Mouse (Mus musculus): ENCODE measurements around the gene H2-Aa. TPM values are rescaled to one million over a fixed set of nuclear protein-coding genes. Genes with fewer than 3 reads are reported as not detected.
A peak's percentile ranks its signal among the peaks of the same experiment; 100 is the strongest.

H2-Aa gene
- polyA plus RNA-seq, 1 experiment from 2014 or later: 35.8 TPM

DNA sequence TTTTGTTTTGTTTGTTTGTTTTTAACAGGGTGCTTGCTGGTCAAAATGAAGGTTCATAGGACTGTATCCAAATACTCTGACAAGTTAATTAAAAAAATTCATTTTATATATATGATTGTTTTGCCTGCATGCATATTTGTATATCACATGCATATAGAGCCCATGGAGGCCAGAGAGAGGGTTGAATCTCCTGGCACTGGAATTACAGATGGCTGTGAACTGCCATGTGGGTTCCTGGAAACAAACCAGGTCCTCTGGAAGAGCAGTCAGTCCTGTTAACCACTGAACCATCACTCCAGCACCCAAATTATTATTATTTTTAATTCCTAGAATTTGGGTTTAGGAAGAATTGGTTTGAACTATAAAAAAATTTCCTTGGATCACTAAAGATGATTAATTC is 7.7 kb upstream of the H2-Aa start:
- Histone ChIP-seq H3K36me3 (ENCODE audit: control insufficient read depth, insufficient read depth) (no peaks in the 10 kb centered on the region), H3K9me3 (ENCODE audit: control insufficient read depth) (no peaks in the 10 kb centered on the region), H3K4me2 (replicated peaks; ENCODE audit: low read depth) (no peak overlapping the region), H3K27ac (ENCODE audit: low read depth, low read length) (no peak overlapping the region), H3K9ac (ENCODE audit: low read depth, low read length) (no peak overlapping the region), H3K4me1 (replicated peaks; ENCODE audit: control insufficient read depth, insufficient read depth, low read length) (no peaks in the 10 kb centered on the region), H3K27me3 (replicated peaks; ENCODE audit: control insufficient read depth, insufficient read depth, low read length) (no peaks in the 10 kb centered on the region), H3K4me3 (ENCODE audit: low read depth, low read length) (no peak overlapping the region)
- ATAC-seq: no peak
- TF ChIP-seq CTCF (IDR thresholded peaks at IDR 0.05; ENCODE audit: low read depth): no peak

DNA sequence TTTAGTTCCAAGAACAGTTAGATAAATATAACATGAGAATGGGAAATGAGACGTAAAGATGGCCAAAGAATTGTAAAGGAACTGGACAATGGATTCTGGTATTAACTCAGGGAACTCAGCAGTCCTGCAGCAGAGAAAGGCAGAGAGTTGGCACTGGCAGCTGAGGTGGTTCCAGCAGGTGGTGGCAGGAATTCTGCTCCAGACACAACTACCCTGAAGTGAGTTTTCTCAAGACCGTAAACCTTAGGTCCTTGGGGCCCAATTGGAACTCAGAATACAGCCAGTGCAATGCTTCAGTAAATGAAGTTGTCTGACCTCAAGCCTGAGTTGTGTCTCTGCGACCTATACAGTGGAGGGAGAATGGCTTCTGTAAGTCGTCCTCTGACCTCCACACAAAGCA is 6.6 kb upstream of the H2-Aa start:
- Histone ChIP-seq H3K36me3 (ENCODE audit: control insufficient read depth, insufficient read depth) (no peaks in the 10 kb centered on the region), H3K9ac (ENCODE audit: low read depth, low read length) (no peak overlapping the region), H3K27ac (ENCODE audit: low read depth, low read length) (no peak overlapping the region), H3K4me1 (replicated peaks; ENCODE audit: control insufficient read depth, insufficient read depth, low read length) (no peaks in the 10 kb centered on the region), H3K9me3 (ENCODE audit: control insufficient read depth) (no peaks in the 10 kb centered on the region), H3K4me2 (replicated peaks; ENCODE audit: low read depth) (no peak overlapping the region), H3K4me3 (ENCODE audit: low read depth, low read length) (no peak overlapping the region), H3K27me3 (replicated peaks; ENCODE audit: control insufficient read depth, insufficient read depth, low read length) (no peaks in the 10 kb centered on the region)
- 68% methylated on average over 4 of the region's 4 CpGs for WGBS
- ATAC-seq: no peak
- TF ChIP-seq CTCF (IDR thresholded peaks at IDR 0.05; ENCODE audit: low read depth): no peak

DNA sequence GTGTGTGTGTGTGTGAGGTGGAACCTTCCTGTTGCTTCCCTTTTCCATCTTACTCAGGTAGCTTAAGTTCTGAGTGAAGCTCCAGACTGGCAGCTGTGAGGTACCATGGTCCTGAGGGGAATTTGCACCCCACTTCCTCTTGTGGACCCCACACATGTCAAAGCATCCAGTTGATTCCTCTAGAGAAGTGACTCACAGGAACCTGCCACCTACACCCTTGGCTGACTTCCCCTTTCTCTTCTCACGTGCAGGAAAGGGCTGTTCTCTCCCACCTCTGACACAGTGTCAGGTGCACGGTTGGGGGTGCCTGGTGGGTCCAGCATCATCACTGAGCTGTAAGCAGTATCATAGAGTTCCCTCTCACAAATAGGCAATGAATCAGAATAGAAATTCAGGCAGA is 5.9 kb upstream of the H2-Aa start:
- no peak for ATAC-seq
- no peak overlapping the region for H3K4me3 ChIP-seq (ENCODE audit: low read depth, low read length)
- H3K9me3 ChIP-seq (ENCODE audit: control insufficient read depth): no peaks in the 10 kb centered on the region
- TF ChIP-seq CTCF (IDR thresholded peaks at IDR 0.05; ENCODE audit: low read depth): no peak
- whole genome bisulfite sequencing: 42% methylated on average over 2 of the region's 2 CpGs
- H3K4me1 ChIP-seq (replicated peaks; ENCODE audit: control insufficient read depth, insufficient read depth, low read length): no peaks in the 10 kb centered on the region
- no peaks in the 10 kb centered on the region for H3K36me3 ChIP-seq (ENCODE audit: control insufficient read depth, insufficient read depth)
- H3K4me2 ChIP-seq (replicated peaks; ENCODE audit: low read depth): no peak overlapping the region
- no peaks in the 10 kb centered on the region for H3K27me3 ChIP-seq (replicated peaks; ENCODE audit: control insufficient read depth, insufficient read depth, low read length)
- no peak overlapping the region for H3K27ac ChIP-seq (ENCODE audit: low read depth, low read length)
- H3K9ac ChIP-seq (ENCODE audit: low read depth, low read length): no peak overlapping the region

DNA sequence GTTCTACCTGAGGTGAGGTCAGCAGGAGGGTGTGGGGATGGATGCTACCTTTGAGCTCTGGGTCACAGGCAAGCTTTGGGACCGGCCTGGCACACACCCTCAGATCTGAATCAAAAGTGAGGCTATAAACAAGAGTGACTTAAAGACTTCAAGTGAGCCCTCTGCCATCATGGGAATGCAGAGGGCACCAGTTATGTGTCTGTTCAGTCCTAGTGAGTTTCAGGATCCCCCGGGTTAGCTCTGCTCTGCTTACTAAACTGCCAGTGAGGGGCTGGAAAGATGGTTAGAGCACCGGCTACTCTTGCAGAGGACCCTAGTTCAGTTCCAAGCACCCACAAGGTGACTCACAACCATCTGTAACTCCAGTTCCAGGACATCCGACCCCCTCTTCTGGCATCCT is 4.9 kb upstream of the H2-Aa start:
- no peaks in the 10 kb centered on the region for H3K9me3 ChIP-seq (ENCODE audit: control insufficient read depth)
- TF ChIP-seq CTCF (IDR thresholded peaks at IDR 0.05; ENCODE audit: low read depth): no peak
- no peaks in the 10 kb centered on the region for H3K36me3 ChIP-seq (ENCODE audit: control insufficient read depth, insufficient read depth)
- H3K4me2 ChIP-seq (replicated peaks; ENCODE audit: low read depth): no peak overlapping the region
- H3K4me1 ChIP-seq (replicated peaks; ENCODE audit: control insufficient read depth, insufficient read depth, low read length): no peaks in the 10 kb centered on the region
- no peak overlapping the region for H3K27ac ChIP-seq (ENCODE audit: low read depth, low read length)
- no peaks in the 10 kb centered on the region for H3K27me3 ChIP-seq (replicated peaks; ENCODE audit: control insufficient read depth, insufficient read depth, low read length)
- no peak for ATAC-seq
- H3K4me3 ChIP-seq (ENCODE audit: low read depth, low read length): no peak overlapping the region
- no peak overlapping the region for H3K9ac ChIP-seq (ENCODE audit: low read depth, low read length)
- 83% methylated on average over 4 of the region's 4 CpGs for WGBS

DNA sequence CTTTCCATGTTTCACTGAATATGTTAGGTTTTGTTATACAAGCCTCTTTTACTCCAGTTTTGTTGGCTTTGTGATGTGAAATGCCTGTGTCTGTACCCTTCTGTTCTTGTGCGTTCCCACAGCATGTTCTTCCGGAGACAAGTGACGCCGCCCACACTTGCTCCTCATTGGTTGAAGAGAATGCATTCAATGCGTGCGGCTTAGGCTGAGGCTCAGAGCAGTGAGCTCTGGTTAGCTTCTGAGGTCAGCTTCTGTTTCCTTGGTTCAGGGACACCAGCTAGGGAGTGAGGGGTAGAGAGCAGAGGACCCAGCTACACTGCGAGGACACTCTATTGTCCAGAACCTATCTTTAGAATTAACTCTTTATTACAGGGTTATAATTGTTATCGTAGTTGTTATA is 4.0 kb upstream of the H2-Aa start:
- H3K9me3 ChIP-seq (ENCODE audit: control insufficient read depth): no peaks in the 10 kb centered on the region
- H3K9ac ChIP-seq (ENCODE audit: low read depth, low read length): no peak overlapping the region
- no peak overlapping the region for H3K4me2 ChIP-seq (replicated peaks; ENCODE audit: low read depth)
- WGBS: 18% methylated on average over 8 of the region's 8 CpGs
- no peak for TF ChIP-seq CTCF (IDR thresholded peaks at IDR 0.05; ENCODE audit: low read depth)
- no peaks in the 10 kb centered on the region for H3K27me3 ChIP-seq (replicated peaks; ENCODE audit: control insufficient read depth, insufficient read depth, low read length)
- ATAC-seq: peak; percentile 77
- no peak overlapping the region for H3K27ac ChIP-seq (ENCODE audit: low read depth, low read length)
- no peak overlapping the region for H3K4me3 ChIP-seq (ENCODE audit: low read depth, low read length)
- no peaks in the 10 kb centered on the region for H3K36me3 ChIP-seq (ENCODE audit: control insufficient read depth, insufficient read depth)
- H3K4me1 ChIP-seq (replicated peaks; ENCODE audit: control insufficient read depth, insufficient read depth, low read length): no peaks in the 10 kb centered on the region

DNA sequence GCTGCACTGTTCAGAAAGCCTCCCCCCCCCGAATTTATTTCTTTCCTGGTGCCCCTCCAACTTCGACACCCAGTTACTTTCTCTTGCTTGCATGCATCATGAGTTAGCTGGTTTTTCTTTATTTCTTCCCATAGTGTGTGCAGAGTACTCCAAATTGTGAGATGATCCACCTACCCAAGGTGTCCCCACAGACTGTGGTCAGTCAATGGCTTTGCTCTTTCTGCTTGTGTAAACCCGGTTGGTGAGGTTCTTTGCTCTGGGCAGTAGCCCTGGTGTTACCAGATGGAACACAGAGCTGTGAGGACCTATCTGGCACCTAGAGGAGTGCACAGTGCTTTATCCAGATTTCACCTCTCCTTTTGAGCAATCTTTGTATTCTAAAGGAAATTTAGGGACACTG is 508 bp upstream of the H2-Aa start:
- Histone ChIP-seq H3K9ac (ENCODE audit: low read depth, low read length) (no peak overlapping the region), H3K36me3 (ENCODE audit: control insufficient read depth, insufficient read depth) (no peaks in the 10 kb centered on the region), H3K4me3 (ENCODE audit: low read depth, low read length) (no peak overlapping the region), H3K4me2 (replicated peaks; ENCODE audit: low read depth) (no peak overlapping the region), H3K27ac (ENCODE audit: low read depth, low read length) (no peak overlapping the region), H3K27me3 (replicated peaks; ENCODE audit: control insufficient read depth, insufficient read depth, low read length) (no peaks in the 10 kb centered on the region), H3K4me1 (replicated peaks; ENCODE audit: control insufficient read depth, insufficient read depth, low read length) (no peaks in the 10 kb centered on the region), H3K9me3 (ENCODE audit: control insufficient read depth) (no peaks in the 10 kb centered on the region)
- WGBS: 69% methylated on average over 3 of the region's 3 CpGs
- no peak for TF ChIP-seq CTCF (IDR thresholded peaks at IDR 0.05; ENCODE audit: low read depth)
- ATAC-seq: no peak

DNA sequence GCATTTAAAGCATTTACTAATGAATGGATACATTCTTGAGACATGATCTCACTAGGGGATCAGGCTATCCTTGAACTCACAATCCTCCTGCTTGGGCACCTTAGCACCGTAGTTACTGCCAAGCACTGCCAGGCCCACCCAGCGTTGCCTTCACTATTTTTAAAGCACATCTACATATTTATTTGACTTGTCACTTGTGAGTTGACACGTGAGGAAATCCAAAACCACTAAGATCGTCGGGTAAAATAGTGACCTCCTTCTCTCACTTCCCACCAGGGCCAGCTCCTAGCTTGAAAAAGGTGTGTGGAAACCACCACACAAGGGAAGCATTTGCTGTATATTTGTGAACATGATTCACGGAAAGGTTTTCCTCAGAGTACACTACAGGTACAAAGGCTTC is 624 bp downstream of the H2-Aa start:
- no peak overlapping the region for H3K9ac ChIP-seq (ENCODE audit: low read depth, low read length)
- TF ChIP-seq CTCF (IDR thresholded peaks at IDR 0.05; ENCODE audit: low read depth): no peak
- H3K4me3 ChIP-seq (ENCODE audit: low read depth, low read length): no peak overlapping the region
- H3K4me1 ChIP-seq (replicated peaks; ENCODE audit: control insufficient read depth, insufficient read depth, low read length): no peaks in the 10 kb centered on the region
- H3K36me3 ChIP-seq (ENCODE audit: control insufficient read depth, insufficient read depth): no peaks in the 10 kb centered on the region
- no peaks in the 10 kb centered on the region for H3K9me3 ChIP-seq (ENCODE audit: control insufficient read depth)
- H3K4me2 ChIP-seq (replicated peaks; ENCODE audit: low read depth): no peak overlapping the region
- no peak for ATAC-seq
- H3K27ac ChIP-seq (ENCODE audit: low read depth, low read length): no peak overlapping the region
- no peaks in the 10 kb centered on the region for H3K27me3 ChIP-seq (replicated peaks; ENCODE audit: control insufficient read depth, insufficient read depth, low read length)
- 67% methylated on average over 6 of the region's 6 CpGs for WGBS

Data from intestine, postnatal 0 days (tissue).